Mouse (Mus musculus) bone marrow, adult 2 months (tissue): ENCODE results near the gene Lingo1.

ENCODE experiments used
- CTCF ChIP-seq: fragments of 200-500 bp; IDR thresholded peaks from 2 replicates; pipeline ENCODE4 v1.5.1; 2011; ENCODE audit warnings: low read length, control low read depth; ENCODE audit not compliant: control insufficient read depth, insufficient read depth
- POLR2A ChIP-seq: fragments of 200-500 bp; IDR thresholded peaks from 2 replicates; pipeline ENCODE4 v1.6.1; 2011; ENCODE audit warnings: low read depth, mild to moderate bottlenecking, control low read depth, low read length, borderline replicate concordance; ENCODE audit not compliant: control insufficient read depth

DNA sequence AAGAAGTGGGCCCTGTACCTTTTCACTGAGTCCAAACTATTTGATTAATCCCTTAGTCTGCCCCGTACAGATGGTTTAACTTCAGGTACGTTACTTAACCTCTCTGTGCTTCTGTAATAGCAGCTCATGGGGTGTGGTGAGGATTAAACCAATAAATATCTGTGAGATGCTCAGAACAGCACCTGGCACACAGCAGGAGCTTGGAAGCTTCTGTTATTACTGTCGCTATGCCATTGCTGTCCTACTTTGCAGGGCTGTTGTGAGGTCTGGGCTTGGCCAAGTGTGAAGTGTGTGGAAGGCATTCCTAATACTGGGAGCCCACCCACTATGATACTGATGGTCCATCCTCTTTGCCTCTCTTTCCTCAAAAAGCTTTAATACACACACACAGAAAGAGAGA is 80.2 kb downstream of the Lingo1 start:
- no peak for TF ChIP-seq CTCF
- TF ChIP-seq POLR2A, result no peak
